Comparison of ENCODE assay signal across 8 mouse cellular contexts in the genomic region with DNA sequence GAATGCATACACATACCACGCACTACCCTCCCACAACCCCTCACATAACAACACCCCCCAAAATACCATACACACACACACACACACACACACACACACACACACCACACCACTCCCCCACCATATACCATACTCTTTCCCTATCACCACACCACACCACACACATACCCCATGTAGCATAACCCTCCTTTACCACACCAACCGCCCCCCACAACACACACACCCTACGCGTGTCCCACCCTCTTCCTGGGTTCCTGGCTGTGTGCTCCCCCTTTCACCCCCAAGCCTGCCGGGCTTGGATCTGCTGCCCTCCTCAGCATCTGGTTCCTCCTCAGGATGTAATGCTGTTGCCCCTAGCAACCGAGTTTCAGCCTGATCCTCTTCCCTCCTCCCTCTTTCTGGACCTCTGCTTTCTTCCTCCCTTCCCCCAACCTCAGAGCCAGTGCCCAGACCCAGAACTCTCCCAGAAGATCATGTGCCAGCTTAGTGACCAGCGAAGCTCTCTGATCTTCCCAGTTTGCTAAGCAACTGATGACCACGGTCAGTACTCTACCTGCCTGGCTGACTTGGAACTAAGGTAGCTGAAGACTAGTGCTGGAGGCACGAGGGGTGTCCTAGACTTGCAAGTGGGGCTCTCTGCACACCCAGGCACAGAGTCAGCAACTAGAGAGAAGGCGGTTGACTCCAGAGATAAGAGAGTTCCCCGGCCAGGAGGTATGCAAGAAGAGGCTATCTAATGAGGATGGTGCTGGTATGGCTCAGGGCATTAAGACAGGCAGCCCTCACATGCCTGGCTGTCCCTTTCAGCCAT.
DNase-seq lines count a peak whose midpoint lies in the region; ATAC-seq lines count a peak whose summit lies in the region.
"Had no signal": no experiment of that assay in that cellular context is flagged by ENCODE, and none has a peak within 500 bp of the region (broad histone marks: within the 10 kb centered on the region; RNA-seq: fewer than 3 reads in every experiment).

No protein-coding gene starts in this region.

- no peak overlapping the region for H3K4me3 ChIP-seq in brown adipose tissue, adult 24 weeks (ENCODE audit: insufficient read depth, low read depth, low read length)
- no peak overlapping the region for H3K4me3 ChIP-seq in midbrain, embryonic 13.5 days (replicated peaks)

- peak; percentile 61 for ATAC-seq in midbrain, embryonic 13.5 days

- H3K4me1 ChIP-seq in brown adipose tissue, adult 24 weeks (ENCODE audit: control insufficient read depth, insufficient read depth, insufficient read length, low read length) = peaks cover 26% of the 10 kb centered on the region
- H3K4me1 ChIP-seq in midbrain, embryonic 13.5 days (replicated peaks) = peaks cover 39% of the 10 kb centered on the region

- no peak overlapping the region for H3K4me2 ChIP-seq in midbrain, embryonic 13.5 days (replicated peaks)

- intact Hi-C loops in left cerebral cortex, postnatal 10 days (cut with DNase I) = loop anchor here (5.0 kb wide), 2 partner anchors 289 to 349 kb away; no protein-coding TSS in a partner anchor

- peak; percentile 43 for DNase-seq in left cerebral cortex, postnatal 10 days (ENCODE audit: extremely low spot score in 1 of 2, low spot score in 2 of 2)
- DNase-seq in left cerebral cortex, adult 8-10 months (ENCODE audit: low spot score in 2 of 2) = no peak
- DNase-seq in forelimb bud, embryonic 11.5 days (ENCODE audit: low read depth, low spot score) = peak; percentile 28
- DNase-seq in kidney, postnatal 4 days = no peak
- DNase-seq in adrenal gland, adult 8-10 months = no peak
- DNase-seq: kidney, postnatal 36 days had no signal

- H3K27me3 ChIP-seq in midbrain, embryonic 13.5 days = peaks cover 12% of the 10 kb centered on the region; the same call in 1 of the 2 replicates

- WGBS in midbrain, embryonic 13.5 days = 49% methylated on average over 11 of the region's 11 CpGs

- peak overlapping the region; percentile 75 for H3K27ac ChIP-seq in brown adipose tissue, adult 24 weeks (replicated peaks; ENCODE audit: low read depth, low read length)
- peak overlapping the region; percentile 35; the same call in 1 of the 2 replicates for H3K27ac ChIP-seq in midbrain, embryonic 13.5 days

- H3K36me3 ChIP-seq in midbrain, embryonic 13.5 days = no peaks in the 10 kb centered on the region

- H3K9me3 ChIP-seq in midbrain, embryonic 13.5 days = no peaks in the 10 kb centered on the region

- no peak overlapping the region for H3K9ac ChIP-seq in midbrain, embryonic 13.5 days (replicated peaks)

Comparison
In these comparisons a context has a peak if more than half of its experiments do, and no peak if none do; other contexts are left out.
1. DNase-seq: peak in left cerebral cortex, postnatal 10 days (2 of 2) and forelimb bud, embryonic 11.5 days (single experiment); none in left cerebral cortex, adult 8-10 months (0 of 2), kidney, postnatal 4 days (0 of 2) and adrenal gland, adult 8-10 months (single experiment).